Mouse (Mus musculus) CH12.LX (cell line): ENCODE results near the gene Spen.

Source experiments
- BHLHE40 ChIP-seq: IDR thresholded peaks from 2 replicates; pipeline ENCODE4 v1.6.1; 2011; ENCODE audit warnings: mild to moderate bottlenecking, low read depth, low read length, improper control_type of control experiment
- CTCF ChIP-seq, 2 experiments: IDR thresholded peaks in 1 of 2; conservative IDR thresholded peaks in 1 of 2; 2 replicates each; pipeline ENCODE4 v1.5.1; 2011 to 2012; ENCODE audit warnings: low read depth in 2 of 2, low read length in 2 of 2, improper control_type of control experiment in 1 of 2, inconsistent platforms in 1 of 2, mild to moderate bottlenecking in 1 of 2, moderate library complexity in 1 of 2
- MAZ ChIP-seq: IDR thresholded peaks from 2 replicates; pipeline ENCODE4 v1.6.1; 2012; ENCODE audit warnings: low read depth, mild to moderate bottlenecking, inconsistent platforms, low read length, improper control_type of control experiment, moderate library complexity
- MXI1 ChIP-seq: IDR thresholded peaks from 2 replicates; pipeline ENCODE4 v1.6.1; 2011; ENCODE audit warnings: mild to moderate bottlenecking, low read depth, low read length, improper control_type of control experiment
- MYC ChIP-seq: IDR thresholded peaks from 2 replicates; pipeline ENCODE4 v1.6.1; 2011; ENCODE audit warnings: low read depth, mild to moderate bottlenecking, improper control_type of control experiment, low read length
- POLR2A ChIP-seq: IDR thresholded peaks from 2 replicates; pipeline ENCODE4 v1.6.1; 2011; ENCODE audit warnings: low read depth, mild to moderate bottlenecking, improper control_type of control experiment, low read length
- RAD21 ChIP-seq: IDR thresholded peaks from 2 replicates; pipeline ENCODE4 v1.6.1; 2011; ENCODE audit warnings: low read depth, mild to moderate bottlenecking, low read length, improper control_type of control experiment, moderate library complexity
- TBP ChIP-seq: conservative IDR thresholded peaks from 2 replicates; pipeline ENCODE4 v1.6.1; 2011; ENCODE audit warnings: low read depth, low read length, improper control_type of control experiment
- TCF12 ChIP-seq: IDR thresholded peaks from 2 replicates; pipeline ENCODE4 v1.6.1; 2014; ENCODE audit warnings: low read depth, mild to moderate bottlenecking, inconsistent platforms, low read length, improper control_type of control experiment
- USF1 ChIP-seq: IDR thresholded peaks from 2 replicates; pipeline ENCODE4 v1.6.1; 2014; ENCODE audit warnings: low read depth, mild to moderate bottlenecking, inconsistent platforms, low read length, improper control_type of control experiment
- USF2 ChIP-seq: conservative IDR thresholded peaks from 2 replicates; pipeline ENCODE4 v1.6.1; 2011; ENCODE audit warnings: low read depth, low read length, improper control_type of control experiment

GRCm38 (mm10) chr4:141426796-141427745 lies 111.3 kb downstream of the Spen start:
- TF ChIP-seq CTCF (conservative IDR thresholded peaks at IDR 0.05 in 1 of 2, IDR thresholded peaks at IDR 0.05 in 1 of 2; ENCODE audit: low read depth in 2 of 2, low read length in 2 of 2) (no peak), USF1 (no peak), RAD21 (no peak), MYC (no peak), MXI1 (no peak), POLR2A (no peak), TCF12 (no peak), USF2 (no peak), BHLHE40 (no peak), TBP (no peak), MAZ (no peak)
